Mouse (Mus musculus) CD8-positive naive resting alpha-beta T cell, adult 57 days (primary cell): ENCODE data around the gene Abcf3. TPM values are rescaled to one million over a fixed set of nuclear protein-coding genes. Genes with fewer than 3 reads are reported as not detected.

Source experiments
- total RNA-seq: library from RNA; stranded (reverse); gene quantifications from one replicate; pipeline ENCODE4 v1.2.4, GENCODE M21; 2023

Gene Abcf3
- total RNA-seq: 82.8 TPM

GRCm38 (mm10) chr16:20548096-20548948, at the start of gene Abcf3:
Abcf3 (plus strand) TSS chr16:20548577.

GRCm38 (mm10) chr16:20498677-20499475, 49.5 kb upstream of the Abcf3 start, which contains the start of gene Eif2b5:
Eif2b5 (plus strand) TSS chr16:20498817.

DNA sequence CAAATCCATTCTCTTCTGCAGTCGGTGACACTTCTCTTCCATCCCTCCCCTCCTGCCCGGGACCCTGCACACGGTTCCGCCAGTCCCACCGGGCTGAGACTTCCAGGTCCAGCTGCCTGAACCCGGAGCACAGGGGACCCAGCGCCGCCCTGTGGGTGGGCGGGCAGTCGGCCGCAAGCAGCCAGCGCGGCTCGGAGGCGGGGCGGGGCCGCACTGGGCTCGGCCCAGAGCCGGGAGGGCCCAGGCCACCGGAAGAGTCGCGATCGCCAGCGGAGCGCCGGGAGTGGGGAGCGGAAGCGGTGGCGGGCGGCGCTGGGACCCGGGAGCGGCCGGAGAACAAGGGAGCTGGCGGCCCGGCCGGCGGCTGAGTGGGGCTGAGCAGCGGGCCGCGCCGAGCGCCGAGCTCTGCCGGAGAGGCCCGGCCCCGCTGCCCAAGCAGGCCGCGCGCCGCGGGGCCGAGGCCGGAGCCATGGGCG, 31.6 kb upstream of the Abcf3 start, which contains the start of gene Dvl3:
Dvl3 (plus strand) TSS at position 257 of the 476 bp plus-strand sequence.

GRCm38 (mm10) chr16:20535296-20536080, 12.9 kb upstream of the Abcf3 start, which contains the start of gene Ap2m1:
Ap2m1 (plus strand) TSS chr16:20535478.

DNA sequence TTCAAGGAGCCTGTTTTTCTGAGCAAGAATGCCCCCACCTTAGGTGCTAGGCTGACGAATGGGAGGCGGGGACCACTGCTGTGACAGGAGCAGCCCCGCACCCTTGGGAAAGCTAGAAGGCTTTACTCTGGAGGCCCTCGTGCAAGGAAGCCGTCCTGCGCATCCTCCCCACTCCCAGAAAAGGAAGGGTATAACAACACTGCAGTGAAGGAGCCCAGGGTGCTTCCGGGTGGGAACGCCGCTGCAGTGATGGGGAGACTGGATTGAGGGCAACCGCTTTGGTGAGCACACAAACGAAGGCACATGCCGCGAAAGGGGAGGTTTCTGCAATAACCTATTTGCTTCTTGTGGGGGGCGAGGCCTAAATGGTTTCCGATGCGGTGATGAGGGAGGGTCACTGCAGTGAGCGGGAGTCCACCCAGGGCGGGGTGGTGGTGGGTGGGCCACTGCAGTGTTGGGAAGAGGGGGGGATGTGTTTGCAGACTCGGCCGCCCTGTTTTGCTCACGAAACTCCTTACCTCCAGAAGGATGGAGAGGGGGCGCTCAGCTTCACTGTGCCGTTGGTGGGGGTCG, 41.1 kb downstream of the Abcf3 start, which contains the start of gene Vwa5b2:
Vwa5b2 (plus strand) TSS at position 106 of the 573 bp plus-strand sequence.

Other genes starting within 250 kb of the Abcf3 start
- 82.8 TPM for gene Parl, start 246.2 kb upstream of the Abcf3 start, total RNA-seq
- gene Cyp2ab1, start 223.2 kb upstream of the Abcf3 start, total RNA-seq: not detected
- 77.7 TPM for gene Abcc5, start 122.2 kb upstream of the Abcf3 start, total RNA-seq
- gene Eif2b5, start 49.8 kb upstream of the Abcf3 start, total RNA-seq: 37.4 TPM
- gene Dvl3, start 31.6 kb upstream of the Abcf3 start, total RNA-seq: 41.3 TPM
- 174 TPM for gene Ap2m1, start 13.1 kb upstream of the Abcf3 start, total RNA-seq
- gene Vwa5b2, start 40.9 kb downstream of the Abcf3 start, total RNA-seq: 0.40 TPM
- gene Eef1akmt4, start 63.0 kb downstream of the Abcf3 start, total RNA-seq: 8.0 TPM
- not detected for gene Gm49333, start 63.0 kb downstream of the Abcf3 start, total RNA-seq
- gene Alg3, start 63.2 kb downstream of the Abcf3 start, total RNA-seq: 14.0 TPM
- not detected for gene Camk2n2, start 72.7 kb downstream of the Abcf3 start, total RNA-seq
- gene Ece2, start 81.3 kb downstream of the Abcf3 start, total RNA-seq: not detected
- gene Psmd2, start 103.1 kb downstream of the Abcf3 start, total RNA-seq: 100 TPM
- gene Eif4g1, start 119.7 kb downstream of the Abcf3 start, total RNA-seq: 284 TPM
- gene Fam131a, start 144.7 kb downstream of the Abcf3 start, total RNA-seq: 2.0 TPM
- gene Polr2h, start 169.1 kb downstream of the Abcf3 start, total RNA-seq: 24.2 TPM
- gene Clcn2, start 169.2 kb downstream of the Abcf3 start, total RNA-seq: 4.2 TPM
- not detected for gene Chrd, start 184.6 kb downstream of the Abcf3 start, total RNA-seq
- gene Thpo, start 185.9 kb downstream of the Abcf3 start, total RNA-seq: not detected